ENCODE assay signal across 7 mouse cellular contexts in genomic region chr9:106349075-106349474, GRCm38 (mm10). TPM values are rescaled to one million over a fixed set of nuclear protein-coding genes. Genes with fewer than 3 reads are reported as not detected.
DNase-seq lines count a peak whose midpoint lies in the region; ATAC-seq and TF ChIP-seq lines count a peak whose summit lies in the region.

No protein-coding gene starts in this region.

- peak; percentile 60 for TF ChIP-seq CTCF in left cerebral cortex, adult 2 months (IDR thresholded peaks at IDR 0.05)

- 37% methylated on average over 2 of the region's 2 CpGs for WGBS in embryonic facial prominence, embryonic 15.5 days
- WGBS in kidney, embryonic 14.5 days, result 48% methylated on average over 2 of the region's 2 CpGs

- peaks cover 84% of the 10 kb centered on the region for H3K4me1 ChIP-seq in embryonic facial prominence, embryonic 15.5 days
- H3K4me1 ChIP-seq in kidney, embryonic 14.5 days (ENCODE audit: control insufficient read depth, insufficient read depth, low read length), result peaks cover 30% of the 10 kb centered on the region

- no peaks in the 10 kb centered on the region for H3K36me3 ChIP-seq in embryonic facial prominence, embryonic 15.5 days
- H3K36me3 ChIP-seq in kidney, embryonic 14.5 days (ENCODE audit: control insufficient read depth, insufficient read depth, low read length), result no peaks in the 10 kb centered on the region

- H3K27me3 ChIP-seq in embryonic facial prominence, embryonic 15.5 days, result no peaks in the 10 kb centered on the region
- H3K27me3 ChIP-seq in kidney, embryonic 14.5 days (ENCODE audit: control insufficient read depth, insufficient read depth, low read length), result no peaks in the 10 kb centered on the region

- no peak overlapping the region for H3K9ac ChIP-seq in embryonic facial prominence, embryonic 15.5 days
- H3K9ac ChIP-seq in kidney, embryonic 14.5 days (ENCODE audit: low read depth, low read length), result no peak overlapping the region

- no peak overlapping the region for H3K4me2 ChIP-seq in embryonic facial prominence, embryonic 15.5 days (replicated peaks)
- H3K4me2 ChIP-seq in kidney, embryonic 14.5 days (replicated peaks; ENCODE audit: low read depth, low read length), result no peak overlapping the region

- H3K27ac ChIP-seq in left cerebral cortex, adult 2 months, result no peak overlapping the region
- H3K27ac ChIP-seq in embryonic facial prominence, embryonic 15.5 days (replicated peaks), result peak overlapping the region; percentile 93
- H3K27ac ChIP-seq in kidney, embryonic 14.5 days (ENCODE audit: low read depth, low read length), result 0 out of 2 replicates have a peak overlapping the region, but pooled peaks have one; percentile 2

- intact Hi-C loops in left cerebral cortex, adult 2 months (cut with DNase I), result loop anchor here (2.0 kb wide), 1 partner anchor 42 kb away; no protein-coding TSS in a partner anchor

- ATAC-seq in embryonic facial prominence, embryonic 15.5 days (ENCODE audit: insufficient number of reproducible peaks, low FRiP score, low TSS enrichment, low read depth), result 0 out of 2 replicates have a peak, but pooled peaks have one; percentile 30
- ATAC-seq in kidney, embryonic 14.5 days (ENCODE audit: low FRiP score, low TSS enrichment), result peak; percentile 33

- DNase-seq in left cerebral cortex, adult 2 months (ENCODE audit: extremely low spot score in 1 of 2, low spot score in 2 of 2), result peak in 1 of 2 experiments; percentile 36
- DNase-seq in left cerebral cortex, adult 11 months (ENCODE audit: low spot score), result no peak
- peak; percentile 28 for DNase-seq in adrenal gland, postnatal 25 days
- peak; percentile 63 for DNase-seq in lung, postnatal 25 days (ENCODE audit: low spot score)
- peak; percentile 53 for DNase-seq in thymus, postnatal 25 days

- H3K4me3 ChIP-seq in left cerebral cortex, adult 2 months, result no peak overlapping the region
- no peak overlapping the region for H3K4me3 ChIP-seq in embryonic facial prominence, embryonic 15.5 days (replicated peaks)
- no peak overlapping the region for H3K4me3 ChIP-seq in kidney, embryonic 14.5 days (ENCODE audit: low read length)

- no peaks in the 10 kb centered on the region for H3K9me3 ChIP-seq in embryonic facial prominence, embryonic 15.5 days (replicated peaks)
- no peaks in the 10 kb centered on the region for H3K9me3 ChIP-seq in kidney, embryonic 14.5 days (ENCODE audit: control insufficient read depth, low read length)

RNA-seq across cellular contexts. Expression of gene Dusp7, which starts 19.4 kb away (rescaled TPM):
- 100 to 1,000 TPM; 105 to 115 TPM for total RNA-seq in left cerebral cortex, adult 2 months (2021)
- total RNA-seq in adrenal gland, postnatal 25 days (2021), result 16.7 and 20.6 TPM in 2 replicates
- polyA plus RNA-seq in embryonic facial prominence, embryonic 15.5 days (2015; fragmentation: Nextera tagmentation; extraction: Ambion mirVana), result 42.3 and 44.2 TPM in 2 replicates
- polyA plus RNA-seq in kidney, embryonic 14.5 days (2014; fragmentation: Nextera tagmentation; extraction: Ambion mirVana), result 25.5 and 26.3 TPM in 2 replicates
